Mouse (Mus musculus) intestine, embryonic 14.5 days (tissue): ENCODE measurements around the gene Hectd3. TPM values are rescaled to one million over a fixed set of nuclear protein-coding genes. Genes with fewer than 3 reads are reported as not detected.

Source experiments
- ATAC-seq: fragments of 200-750 bp; cut with Nextera tagmentation; replicated peaks from 2 replicates; pipeline ENCODE4 v1.8.0; 2017; ENCODE audit warnings: low read depth, moderate number of reproducible peaks, moderate TSS enrichment, moderate library complexity; ENCODE audit not compliant: low FRiP score, low TSS enrichment
- DNase-seq: peaks from one replicate; pipeline ENCODE4 v3.0.0-alpha.2; 2018; ENCODE audit warnings: low spot score
- H3K27ac ChIP-seq: fragments of 300-500 bp; sonication (generic); 2 replicates; pipeline ENCODE4 v1.5.1; 2014; ENCODE audit warnings: low read depth, mild to moderate bottlenecking, control low read depth
- H3K27me3 ChIP-seq: fragments of 300-500 bp; sonication (generic); replicated peaks from 2 replicates; pipeline ENCODE4 v1.6.1; 2014; ENCODE audit warnings: low read length, control low read depth; ENCODE audit not compliant: control insufficient read depth, insufficient read depth
- H3K36me3 ChIP-seq: fragments of 300-500 bp; sonication (generic); 2 replicates; pipeline ENCODE4 v1.6.1; 2014; ENCODE audit warnings: low read length, control low read depth; ENCODE audit not compliant: control insufficient read depth, insufficient read depth
- H3K4me1 ChIP-seq: fragments of 300-500 bp; sonication (generic); replicated peaks from 2 replicates; pipeline ENCODE4 v1.6.1; 2014; ENCODE audit warnings: low read length, control low read depth, mixed read lengths; ENCODE audit not compliant: control insufficient read depth, insufficient read depth
- H3K4me2 ChIP-seq: fragments of 300-500 bp; sonication (generic); 2 replicates; pipeline ENCODE4 v1.6.1; 2014; ENCODE audit warnings: low read length
- H3K4me3 ChIP-seq: fragments of 300-500 bp; sonication (generic); 2 replicates; pipeline ENCODE4 v1.5.1; 2014; ENCODE audit warnings: low read depth, low read length, control low read depth, mixed read lengths
- H3K9ac ChIP-seq: fragments of 300-500 bp; sonication (generic); 2 replicates; pipeline ENCODE4 v1.6.1; 2014; ENCODE audit warnings: mild to moderate bottlenecking, low read length
- H3K9me3 ChIP-seq: fragments of 300-500 bp; sonication (generic); 2 replicates; pipeline ENCODE4 v1.6.1; 2016; ENCODE audit warnings: low read length, control low read depth; ENCODE audit not compliant: control insufficient read depth
- WGBS: fragments of 180-500 bp; shearing (Covaris S2); extraction: QIAGEN DNeasy Blood & Tissue Kit; methylation state at CpG from one replicate; pipeline ENCODE4 v1.1.7; 2014; 5-methylcytosine and 5-hydroxymethylcytosine counted together
- polyA plus RNA-seq: library from polyadenylated mRNA; unstranded; fragments of >200 nt; fragmentation: Nextera tagmentation; extraction: Ambion mirVana; gene quantifications from 2 replicates; pipeline ENCODE4 v1.2.1, GENCODE M21; 2014

Gene Hectd3
- 7.2 and 9.4 TPM in 2 replicates for polyA plus RNA-seq

DNA sequence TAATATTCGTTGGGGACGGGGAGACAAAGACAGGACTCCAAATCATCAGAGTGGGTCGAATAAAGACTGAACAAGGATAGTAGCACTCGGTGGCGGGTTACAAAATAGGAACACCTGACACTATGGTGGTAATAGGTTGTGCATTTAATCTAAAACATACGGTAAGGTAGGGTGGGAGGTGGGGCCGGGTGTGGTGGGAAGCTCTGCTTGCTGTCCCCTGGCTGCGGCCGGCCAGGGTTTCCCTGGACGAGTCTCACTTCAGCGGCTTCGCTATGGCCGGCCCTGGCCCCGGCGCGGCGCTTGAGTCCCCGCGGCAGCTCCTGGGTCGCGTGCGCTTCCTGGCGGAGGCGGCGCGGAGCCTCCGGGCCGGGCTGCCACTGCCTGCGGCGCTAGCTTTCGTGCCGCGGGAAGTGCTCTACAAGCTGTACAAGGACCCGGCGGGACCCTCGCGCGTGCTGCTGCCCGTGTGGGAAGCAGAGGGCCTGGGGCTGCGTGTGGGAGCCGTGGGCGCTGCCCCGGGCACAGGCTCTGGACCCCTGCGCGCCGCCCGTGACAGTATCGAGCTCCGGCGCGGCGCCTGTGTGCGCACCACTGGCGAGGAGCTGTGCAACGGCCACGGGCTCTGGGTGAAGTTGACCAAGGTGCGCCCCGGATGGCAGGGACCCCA is at the start of gene Hectd3:
Gene Hectd3 (plus strand): TSS at position 187 of the 667 bp plus-strand sequence.
- H3K4me2 ChIP-seq: peak within 1 kb of the TSS; percentile 98

DNA sequence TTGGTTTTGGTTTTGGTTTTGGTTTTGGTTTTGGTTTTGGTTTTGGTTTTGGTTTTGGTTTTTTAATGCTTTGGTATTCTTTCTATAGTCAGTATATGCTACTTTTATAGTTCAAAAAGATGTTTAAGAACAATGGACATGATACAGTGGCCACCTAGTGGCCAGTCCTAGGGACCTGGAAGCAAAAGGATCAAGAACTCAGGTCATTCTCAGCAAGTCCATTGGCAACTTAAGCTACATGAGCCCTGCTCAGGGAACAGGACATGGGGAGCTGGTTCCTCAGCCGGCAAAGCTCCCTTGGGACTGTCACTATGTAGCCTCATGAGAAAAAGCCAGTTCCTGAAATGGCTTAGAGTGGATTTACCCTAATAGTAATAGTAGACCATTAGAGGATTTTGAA is 43.5 kb upstream of the Hectd3 start:
- Histone ChIP-seq H3K27me3 (no peaks in the 10 kb centered on the region), H3K4me3 (no peak overlapping the region), H3K9ac (no peak overlapping the region), H3K4me1 (no peaks in the 10 kb centered on the region), H3K27ac (no peak overlapping the region), H3K9me3 (no peaks in the 10 kb centered on the region), H3K4me2 (no peak overlapping the region), H3K36me3 (no peaks in the 10 kb centered on the region)
- 54% methylated on average over 1 of the region's 1 CpGs for WGBS
- DNase-seq (no peak), ATAC-seq (no peak)

More for the DNA sequence above, at the start of gene Hectd3:
- under 1% methylated on average over 57 of the region's 58 CpGs for WGBS
- H3K4me3 ChIP-seq: peak within 1 kb of the TSS; percentile 84
- H3K9ac ChIP-seq: peak within 1 kb of the TSS; percentile 67
- ATAC-seq (peak; percentile 40; the same call in 1 of the 2 replicates), DNase-seq (peak; percentile 85)
- no peaks in the 10 kb centered on the region for H3K27me3 ChIP-seq
- H3K27ac ChIP-seq: peak within 1 kb of the TSS; percentile 54
- H3K36me3 ChIP-seq: peaks cover 23% of the 10 kb centered on the region
- H3K4me1 ChIP-seq: peaks cover 16% of the 10 kb centered on the region
- H3K9me3 ChIP-seq: no peaks in the 10 kb centered on the region

DNA sequence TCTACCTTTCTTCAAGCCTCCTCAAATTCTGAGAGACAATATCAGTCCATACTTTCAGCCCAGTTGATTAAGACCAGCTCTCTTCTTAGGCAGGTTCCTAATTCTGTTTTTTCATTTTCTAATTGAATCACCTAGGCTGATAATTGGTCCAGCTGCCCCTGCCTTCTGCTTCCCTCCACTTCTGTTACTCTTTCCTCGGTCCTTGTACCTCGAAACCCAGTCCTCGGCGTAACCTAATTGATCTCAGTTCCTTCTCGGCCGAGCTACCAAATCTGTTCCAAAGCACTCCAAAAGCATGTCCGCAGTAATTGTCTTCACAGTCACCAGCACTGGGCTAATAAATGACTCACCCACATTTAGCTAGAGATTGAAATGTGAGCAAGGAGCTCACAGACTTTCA is 40.2 kb upstream of the Hectd3 start:
- Histone ChIP-seq H3K36me3 (no peaks in the 10 kb centered on the region), H3K27me3 (no peaks in the 10 kb centered on the region), H3K27ac (no peak overlapping the region), H3K9me3 (no peaks in the 10 kb centered on the region), H3K4me1 (no peaks in the 10 kb centered on the region), H3K4me3 (no peak overlapping the region), H3K4me2 (no peak overlapping the region), H3K9ac (no peak overlapping the region)
- DNase-seq (no peak), ATAC-seq (no peak)
- WGBS: 85% methylated on average over 7 of the region's 7 CpGs

DNA sequence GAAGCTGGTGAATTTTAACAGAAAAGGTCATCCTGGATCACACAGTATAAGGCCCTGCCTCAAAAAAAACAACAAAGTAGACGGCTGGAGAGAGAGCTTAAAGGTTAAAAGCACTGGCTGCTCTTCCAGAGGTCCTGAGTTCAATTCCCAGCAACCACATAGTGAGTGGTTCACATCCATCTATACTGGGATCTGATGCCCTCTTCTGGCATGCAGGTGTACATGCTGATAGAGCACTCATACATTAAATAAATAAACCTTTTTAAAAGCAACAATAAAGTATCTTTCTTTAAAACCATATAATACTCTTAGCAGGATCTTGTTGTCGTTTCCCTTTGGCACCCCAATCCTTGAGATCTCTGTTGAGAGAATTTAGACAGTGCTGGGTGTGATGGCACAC is 18.6 kb upstream of the Hectd3 start:
- Histone ChIP-seq H3K9ac (no peak overlapping the region), H3K27ac (no peak overlapping the region), H3K4me1 (no peaks in the 10 kb centered on the region), H3K9me3 (no peaks in the 10 kb centered on the region), H3K36me3 (no peaks in the 10 kb centered on the region), H3K4me3 (no peak overlapping the region), H3K4me2 (no peak overlapping the region), H3K27me3 (no peaks in the 10 kb centered on the region)
- no peak for DNase-seq
- 72% methylated on average over 2 of the region's 2 CpGs for WGBS
- no peak for ATAC-seq

DNA sequence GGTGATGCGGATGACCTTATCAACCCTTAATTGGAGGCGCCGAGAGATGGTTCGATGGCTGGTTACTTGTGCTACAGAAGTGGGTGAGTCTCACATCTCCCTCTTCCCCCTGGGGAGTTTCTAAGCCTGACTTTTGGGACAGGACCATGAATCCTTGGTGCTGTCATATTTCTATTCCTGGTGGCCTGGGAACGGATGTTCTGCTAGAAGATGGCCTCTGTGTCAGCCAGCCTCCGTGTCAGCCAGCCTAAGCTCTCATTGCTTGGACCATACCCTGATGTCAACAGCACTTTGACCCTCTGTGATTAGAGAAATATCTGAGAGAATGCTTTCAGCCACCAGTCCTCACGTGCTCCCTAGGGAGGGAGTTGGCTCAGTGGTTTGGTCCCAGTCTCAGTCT is 9.4 kb upstream of the Hectd3 start:
- Histone ChIP-seq H3K9ac (no peak overlapping the region), H3K4me2 (no peak overlapping the region), H3K4me1 (no peaks in the 10 kb centered on the region), H3K9me3 (no peaks in the 10 kb centered on the region), H3K4me3 (no peak overlapping the region), H3K27ac (no peak overlapping the region), H3K36me3 (peaks cover 7% of the 10 kb centered on the region; the same call in 1 of the 2 replicates), H3K27me3 (no peaks in the 10 kb centered on the region)
- ATAC-seq (no peak), DNase-seq (no peak)
- WGBS: 86% methylated on average over 7 of the region's 7 CpGs

DNA sequence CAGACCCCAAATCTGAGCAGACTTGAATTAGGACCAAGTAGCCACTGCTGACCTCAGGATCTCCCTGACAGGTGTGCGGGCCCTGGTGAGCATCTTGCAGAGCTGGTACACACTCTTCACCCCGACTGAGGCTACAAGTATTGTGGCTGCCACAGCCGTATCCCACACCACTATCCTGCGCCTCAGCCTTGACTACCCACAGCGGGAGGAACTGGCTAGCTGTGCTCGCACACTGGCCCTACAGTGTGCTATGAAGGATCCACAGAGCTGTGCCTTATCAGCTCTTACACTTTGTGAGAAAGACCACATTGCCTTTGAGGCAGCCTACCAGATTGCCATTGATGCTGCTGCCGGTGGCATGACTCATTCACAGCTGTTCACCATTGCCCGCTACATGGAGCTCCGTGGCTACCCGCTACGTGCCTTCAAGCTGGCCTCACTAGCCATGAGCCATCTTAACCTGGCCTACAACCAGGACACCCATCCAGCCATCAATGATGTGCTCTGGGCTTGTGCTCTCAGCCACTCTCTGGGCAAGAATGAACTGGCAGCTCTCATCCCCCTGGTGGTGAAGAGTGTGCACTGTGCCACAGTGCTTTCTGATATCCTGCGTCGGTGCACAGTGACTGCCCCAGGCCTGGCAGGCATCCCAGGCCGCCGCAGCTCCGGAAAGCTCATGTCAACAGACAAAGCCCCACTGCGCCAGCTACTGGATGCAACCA is 8.6 kb upstream of the Hectd3 start:
- WGBS: 62% methylated on average over 17 of the region's 17 CpGs
- DNase-seq: peak; percentile 66

DNA sequence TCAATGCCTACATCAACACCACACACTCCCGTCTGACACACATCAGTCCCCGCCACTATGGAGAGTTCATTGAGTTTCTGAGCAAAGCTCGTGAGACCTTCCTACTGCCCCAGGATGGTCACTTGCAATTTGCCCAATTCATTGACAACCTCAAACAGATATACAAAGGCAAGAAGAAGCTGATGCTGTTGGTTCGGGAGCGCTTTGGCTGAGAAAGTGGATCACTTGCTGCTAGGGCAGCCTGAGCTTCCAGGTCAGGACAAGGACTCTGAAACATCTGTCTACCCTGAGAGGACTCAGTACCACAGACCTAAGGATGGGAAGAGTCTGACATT is 8.0 kb upstream of the Hectd3 start:
- Histone ChIP-seq H3K27me3 (no peaks in the 10 kb centered on the region), H3K9ac (no peak overlapping the region), H3K36me3 (peaks cover 12% of the 10 kb centered on the region; the same call in 1 of the 2 replicates), H3K27ac (no peak overlapping the region), H3K9me3 (no peaks in the 10 kb centered on the region), H3K4me2 (no peak overlapping the region), H3K4me3 (no peak overlapping the region), H3K4me1 (no peaks in the 10 kb centered on the region)
- WGBS: 72% methylated on average over 5 of the region's 5 CpGs
- ATAC-seq: no peak
- DNase-seq: peak; percentile 54

More for the DNA sequence above, 8.6 kb upstream of the Hectd3 start:
- Histone ChIP-seq H3K4me3 (no peak overlapping the region), H3K4me2 (no peak overlapping the region), H3K9me3 (no peaks in the 10 kb centered on the region), H3K36me3 (peaks cover 12% of the 10 kb centered on the region; the same call in 1 of the 2 replicates), H3K27ac (no peak overlapping the region), H3K9ac (no peak overlapping the region), H3K27me3 (no peaks in the 10 kb centered on the region), H3K4me1 (no peaks in the 10 kb centered on the region)
- 0 out of 2 replicates have a peak, but pooled peaks have one; percentile 38 for ATAC-seq

DNA sequence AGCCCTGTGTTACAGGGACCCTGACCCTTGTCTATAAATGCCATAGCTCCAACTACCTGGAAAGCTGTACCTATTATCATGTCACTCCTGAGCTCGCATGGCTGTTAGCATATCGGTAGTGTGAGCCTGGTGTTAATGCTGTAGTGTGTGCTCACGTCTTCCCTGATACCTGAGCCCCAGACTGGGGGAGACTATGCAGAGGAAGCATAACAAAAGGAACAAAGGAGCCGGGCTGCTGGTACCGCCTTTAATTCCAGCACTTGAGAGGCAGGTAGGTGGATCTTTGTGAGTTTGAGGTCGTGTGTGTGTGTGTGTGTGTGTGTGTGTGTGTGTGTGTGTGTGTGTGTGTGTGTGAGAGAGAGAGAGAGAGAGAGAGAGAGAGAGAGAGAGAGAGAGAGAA is 5.4 kb upstream of the Hectd3 start:
- DNase-seq (no peak), ATAC-seq (no peak)
- Histone ChIP-seq H3K4me3 (no peak overlapping the region), H3K27ac (no peak overlapping the region), H3K9me3 (no peaks in the 10 kb centered on the region), H3K27me3 (no peaks in the 10 kb centered on the region), H3K9ac (no peak overlapping the region), H3K4me2 (no peak overlapping the region), H3K4me1 (peaks cover 4% of the 10 kb centered on the region), H3K36me3 (peaks cover 12% of the 10 kb centered on the region; the same call in 1 of the 2 replicates)
- WGBS: 68% methylated on average over 6 of the region's 6 CpGs
